Mouse (Mus musculus) left cerebral cortex, adult 9 months (tissue): ENCODE measurements around the gene Ccdc39.

Experiments used
- DNase-seq, 2 experiments: peaks; one replicate each; pipeline ENCODE4 v3.0.0; 2022; ENCODE audit warnings: low spot score in 2 of 2

Gene Ccdc39

DNA sequence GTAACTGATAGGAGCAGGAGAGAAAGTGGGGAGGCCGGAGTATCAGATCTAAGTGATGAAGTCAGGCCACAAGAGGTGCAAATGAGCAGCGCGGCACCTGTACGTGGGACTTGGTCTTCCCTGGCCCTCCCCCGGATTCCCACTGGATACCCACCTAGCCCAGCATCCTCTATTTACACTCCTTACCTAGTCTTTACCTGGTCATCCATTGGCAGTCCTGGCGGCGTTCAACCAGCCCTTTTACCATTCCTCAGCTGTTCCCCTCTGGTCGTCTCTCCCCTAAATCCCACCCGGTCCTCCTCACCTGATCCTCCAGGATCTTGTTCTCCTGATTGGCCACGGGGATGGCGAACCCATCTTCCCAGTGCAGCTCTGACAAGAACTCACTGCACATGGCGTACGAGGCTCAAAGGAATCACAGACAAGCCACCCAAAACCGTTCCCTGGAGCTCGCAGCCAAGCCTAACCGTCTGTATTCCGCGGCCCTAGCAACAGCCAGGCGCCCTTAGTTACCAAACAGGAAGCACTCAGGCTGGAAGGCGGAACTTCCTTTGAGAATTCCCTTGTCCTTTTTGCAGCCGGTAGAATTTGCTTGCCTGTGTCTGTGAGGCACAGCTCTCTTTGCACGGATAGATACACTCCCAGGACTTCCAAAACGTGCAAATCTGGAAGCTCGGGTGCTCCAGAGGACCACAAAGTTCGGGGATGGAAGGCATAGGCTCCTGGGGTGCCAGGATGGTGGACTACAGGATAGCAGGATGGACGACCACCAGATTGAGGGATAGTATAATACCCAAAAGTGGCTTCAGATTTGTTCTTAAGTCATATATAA is at the start of gene Ccdc39:
Gene Ccdc39 (minus strand): TSS at position 510 of the 832 bp plus-strand sequence.
- peak; percentile 49 to 83 for DNase-seq

- no peak for DNase-seq
Measured at GRCm38 (mm10) chr3:33893433-33893832, 49.3 kb upstream of the Ccdc39 start.

DNA sequence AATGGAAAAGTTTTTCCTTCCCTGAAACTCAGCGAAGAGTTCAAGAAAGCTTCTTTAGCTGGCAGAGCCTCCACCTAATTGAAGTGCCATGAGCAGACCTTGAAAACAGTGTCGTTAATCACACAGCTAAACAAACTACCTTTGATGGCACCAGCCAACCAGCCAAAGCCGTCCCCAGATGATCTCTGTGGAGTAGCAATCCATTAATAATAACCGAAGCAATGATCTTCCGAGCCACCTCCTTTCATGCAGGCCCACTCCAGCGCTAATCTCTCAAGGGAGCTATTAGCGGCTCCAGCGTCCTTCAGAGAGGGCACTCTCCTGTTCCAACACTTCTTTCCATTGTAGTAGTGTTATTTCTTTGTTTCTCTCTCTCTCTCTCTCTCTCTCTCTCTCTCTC is 43.3 kb upstream of the Ccdc39 start:
- no peak for DNase-seq

DNA sequence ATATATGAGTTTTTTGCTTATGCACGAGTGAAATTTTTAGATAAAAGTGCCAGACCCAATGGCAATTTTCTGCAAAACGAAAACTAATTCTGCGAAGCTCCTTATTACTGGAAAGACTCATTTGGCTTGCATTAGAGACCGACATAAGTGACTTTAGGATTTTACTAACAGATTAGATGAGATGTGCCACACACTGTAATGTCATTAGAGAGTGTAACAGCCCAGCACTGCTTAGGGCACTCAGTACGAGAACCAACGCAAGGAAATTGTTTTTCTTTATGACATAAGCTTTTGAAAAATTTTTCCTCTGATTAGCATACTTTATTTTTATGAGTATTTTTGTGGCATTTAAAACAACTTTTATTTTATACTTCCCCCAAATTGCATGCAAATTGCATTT is 39.0 kb upstream of the Ccdc39 start:
- DNase-seq, result no peak

DNA sequence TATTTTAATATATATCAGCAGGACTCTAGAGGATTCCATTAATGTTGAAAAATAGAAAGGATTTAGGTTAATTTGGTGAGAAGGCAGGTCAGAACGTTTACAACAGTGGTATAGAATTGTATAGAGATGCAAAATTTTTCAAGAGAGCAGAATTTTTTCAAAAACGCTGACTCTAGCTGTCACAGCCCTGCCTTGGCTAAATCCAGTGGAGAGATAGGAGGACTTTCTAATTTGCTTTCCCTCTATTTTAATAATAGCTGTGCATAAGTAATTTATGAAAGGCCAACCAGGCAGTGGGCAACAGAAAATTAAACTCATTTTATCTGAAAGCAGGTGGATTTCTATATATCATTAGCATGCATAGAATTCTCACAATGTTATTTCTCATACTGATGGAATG is 38.6 kb upstream of the Ccdc39 start:
- no peak for DNase-seq

- DNase-seq, result peak in 1 of 2 experiments; percentile 5
Measured at GRCm38 (mm10) chr3:33878661-33879060, 34.6 kb upstream of the Ccdc39 start.

DNA sequence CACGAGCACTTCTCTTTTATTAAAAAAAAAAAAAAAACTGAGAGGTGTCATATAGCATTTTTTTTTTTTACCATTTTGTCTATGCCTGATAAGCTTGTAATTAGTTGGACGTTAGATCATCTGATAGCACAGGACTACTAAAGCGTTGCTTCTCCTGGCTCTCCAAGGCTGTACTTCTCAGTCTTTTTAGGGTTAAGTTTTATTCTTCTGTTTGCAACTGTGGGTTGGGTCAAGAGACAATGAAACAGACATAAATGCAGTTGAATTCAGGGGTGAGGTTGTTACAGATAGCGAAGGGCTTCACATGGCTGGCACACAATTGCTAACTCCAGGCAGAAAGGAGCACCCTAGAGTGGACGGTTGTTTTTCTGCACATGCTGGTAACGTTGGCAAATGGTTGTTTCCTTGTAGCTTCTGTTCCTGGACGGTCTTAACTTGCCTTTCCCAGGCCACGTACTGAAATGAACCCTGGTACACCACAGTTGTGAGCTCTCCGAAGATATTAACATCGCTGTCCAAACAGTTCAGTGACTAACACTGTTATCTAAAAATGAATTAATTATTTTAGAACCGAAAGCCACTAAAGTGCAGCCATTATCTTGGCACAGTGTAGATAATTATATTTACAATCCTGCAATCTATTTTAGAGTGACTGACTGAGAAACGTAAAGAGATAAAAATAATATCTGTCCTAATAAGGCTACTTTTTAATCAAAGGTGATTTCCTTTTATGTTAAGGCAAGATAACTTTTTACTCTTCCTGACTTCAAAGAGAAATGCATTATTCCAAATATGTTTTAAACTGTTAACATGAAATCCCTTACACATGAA is 30.6 kb upstream of the Ccdc39 start:
- no peak for DNase-seq

GRCm38 (mm10) chr3:33873837-33874236 is 29.7 kb upstream of the Ccdc39 start:
- DNase-seq, result no peak

DNA sequence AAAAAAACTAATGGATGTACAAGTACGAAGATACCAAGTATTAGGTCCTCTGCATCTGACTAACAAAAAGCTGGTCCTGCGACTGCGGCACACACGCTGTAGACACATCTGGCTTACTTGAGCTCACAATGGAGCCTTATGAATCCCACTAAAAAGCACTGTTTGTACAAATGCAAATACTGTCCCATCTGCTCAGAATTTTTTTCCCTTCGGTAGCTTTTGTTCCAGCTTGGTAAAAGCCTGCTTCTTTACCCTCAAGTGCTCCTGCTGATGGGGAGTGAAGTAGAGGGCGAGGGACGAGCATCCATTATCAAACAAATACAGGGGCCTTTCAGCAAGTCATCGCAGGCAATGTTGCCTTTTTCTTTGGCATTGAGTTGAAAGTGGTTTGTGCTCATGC is 29.3 kb upstream of the Ccdc39 start:
- DNase-seq, result peak in 1 of 2 experiments; percentile 4

- no peak for DNase-seq
Measured at GRCm38 (mm10) chr3:33864000-33864540, 20.0 kb upstream of the Ccdc39 start.

DNA sequence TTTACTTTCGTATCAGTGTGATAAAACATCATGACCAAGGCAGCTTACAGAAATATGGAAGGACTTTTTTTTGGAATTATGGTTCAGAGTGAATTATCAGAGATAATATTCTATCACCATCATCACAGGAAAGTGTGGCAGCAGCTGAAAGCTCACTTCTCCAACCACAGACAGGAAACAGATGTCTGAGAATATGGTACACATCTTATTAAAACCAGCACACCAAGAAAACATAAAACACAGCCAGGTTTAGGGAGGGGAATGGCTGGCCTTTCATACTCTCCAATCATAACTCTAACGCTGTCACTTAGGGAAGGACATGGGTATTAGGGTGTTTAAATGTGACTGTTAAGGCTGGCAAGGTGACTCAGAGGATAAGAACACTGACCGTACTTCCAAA is 14.8 kb upstream of the Ccdc39 start:
- no peak for DNase-seq

- DNase-seq, result peak in 1 of 2 experiments; percentile 30
Measured at GRCm38 (mm10) chr3:33853062-33853461, 9.0 kb upstream of the Ccdc39 start.

DNA sequence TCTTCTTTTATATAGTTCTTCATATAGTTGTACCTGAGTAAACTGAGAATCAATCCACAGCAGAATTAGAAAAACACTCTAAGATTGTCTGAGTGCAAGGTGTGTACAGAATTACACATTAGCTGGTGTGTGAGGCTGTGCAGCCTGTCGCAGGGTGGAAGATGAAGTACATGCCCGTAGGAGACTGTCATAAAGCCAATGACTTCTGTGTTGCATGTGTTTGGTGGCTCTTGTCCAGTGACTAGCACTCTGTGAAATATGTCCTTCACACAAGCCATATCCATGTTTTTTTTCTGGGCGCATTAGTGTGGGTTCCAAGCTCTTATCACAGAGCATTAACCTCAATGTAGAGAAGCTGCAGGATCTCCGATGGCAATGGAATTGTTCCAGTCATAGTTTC is 6.7 kb upstream of the Ccdc39 start:
- no peak for DNase-seq

- DNase-seq, result no peak
Measured at GRCm38 (mm10) chr3:33846639-33847038, 2.5 kb upstream of the Ccdc39 start.

DNA sequence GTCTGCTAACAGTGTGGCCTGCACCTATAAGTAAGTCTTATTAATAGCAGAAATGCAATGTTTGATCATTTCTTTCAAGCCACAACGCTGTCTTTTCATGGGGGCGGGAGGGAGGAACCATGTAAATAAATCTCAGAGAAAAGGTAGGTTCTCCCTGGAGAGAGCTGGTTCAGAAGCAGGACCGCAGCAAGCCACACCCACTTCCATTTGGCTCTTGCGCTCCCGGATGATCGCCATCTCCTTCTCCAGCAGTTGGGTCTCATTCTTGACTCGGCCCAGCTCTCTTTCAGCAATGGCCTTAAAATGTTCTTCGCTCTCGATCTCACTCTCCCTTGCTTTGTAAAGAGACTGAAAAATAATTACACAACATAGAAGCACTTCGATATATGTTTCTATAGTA is 5.2 kb downstream of the Ccdc39 start:
- DNase-seq, result no peak

GRCm38 (mm10) chr3:33836576-33836975 is 7.5 kb downstream of the Ccdc39 start:
- DNase-seq, result no peak

GRCm38 (mm10) chr3:33832351-33832750 is 11.8 kb downstream of the Ccdc39 start:
- DNase-seq, result no peak

DNA sequence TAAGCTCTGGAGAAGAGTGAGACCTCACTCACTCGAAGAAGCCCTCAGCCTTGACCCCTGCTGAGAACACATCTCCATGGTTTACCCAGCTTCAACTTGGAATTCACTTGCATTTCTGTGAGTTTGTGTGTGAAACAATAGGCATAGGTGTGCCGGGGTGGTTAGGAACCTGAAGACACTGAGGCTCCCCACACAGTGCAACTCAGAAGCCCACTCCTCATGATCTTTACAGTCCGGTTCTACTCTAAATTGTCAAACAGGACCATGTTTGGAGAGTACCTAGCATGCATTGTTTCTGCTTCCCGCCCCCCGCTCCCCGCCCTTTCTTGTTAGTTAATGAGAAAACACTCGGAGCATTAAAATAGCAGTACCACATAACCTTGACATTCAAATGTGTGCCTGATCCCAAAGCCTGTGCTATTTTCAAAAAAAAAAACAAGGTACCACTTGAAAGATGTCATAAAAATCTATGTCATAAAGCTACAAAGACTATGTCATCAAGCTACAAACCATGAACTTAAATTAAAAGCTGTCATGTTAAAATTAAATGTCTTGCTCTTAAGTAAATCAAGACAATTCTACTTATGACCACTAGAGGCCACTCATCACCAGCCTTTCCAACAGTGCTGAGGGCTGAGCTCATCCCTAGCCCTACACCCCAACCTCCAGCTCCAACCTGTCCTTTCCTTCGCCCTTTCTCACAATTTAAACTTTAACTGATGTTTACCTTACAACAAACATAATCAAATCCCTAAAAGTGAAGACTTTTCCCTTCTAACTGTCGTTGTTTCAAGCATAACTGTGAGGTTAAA is 19.8 kb downstream of the Ccdc39 start:
- DNase-seq, result no peak

- DNase-seq, result no peak
Measured at GRCm38 (mm10) chr3:33807151-33807550, 37.0 kb downstream of the Ccdc39 start.

- DNase-seq, result peak in 1 of 2 experiments; percentile 25
Measured at GRCm38 (mm10) chr3:33800513-33800820, 43.6 kb downstream of the Ccdc39 start.

DNA sequence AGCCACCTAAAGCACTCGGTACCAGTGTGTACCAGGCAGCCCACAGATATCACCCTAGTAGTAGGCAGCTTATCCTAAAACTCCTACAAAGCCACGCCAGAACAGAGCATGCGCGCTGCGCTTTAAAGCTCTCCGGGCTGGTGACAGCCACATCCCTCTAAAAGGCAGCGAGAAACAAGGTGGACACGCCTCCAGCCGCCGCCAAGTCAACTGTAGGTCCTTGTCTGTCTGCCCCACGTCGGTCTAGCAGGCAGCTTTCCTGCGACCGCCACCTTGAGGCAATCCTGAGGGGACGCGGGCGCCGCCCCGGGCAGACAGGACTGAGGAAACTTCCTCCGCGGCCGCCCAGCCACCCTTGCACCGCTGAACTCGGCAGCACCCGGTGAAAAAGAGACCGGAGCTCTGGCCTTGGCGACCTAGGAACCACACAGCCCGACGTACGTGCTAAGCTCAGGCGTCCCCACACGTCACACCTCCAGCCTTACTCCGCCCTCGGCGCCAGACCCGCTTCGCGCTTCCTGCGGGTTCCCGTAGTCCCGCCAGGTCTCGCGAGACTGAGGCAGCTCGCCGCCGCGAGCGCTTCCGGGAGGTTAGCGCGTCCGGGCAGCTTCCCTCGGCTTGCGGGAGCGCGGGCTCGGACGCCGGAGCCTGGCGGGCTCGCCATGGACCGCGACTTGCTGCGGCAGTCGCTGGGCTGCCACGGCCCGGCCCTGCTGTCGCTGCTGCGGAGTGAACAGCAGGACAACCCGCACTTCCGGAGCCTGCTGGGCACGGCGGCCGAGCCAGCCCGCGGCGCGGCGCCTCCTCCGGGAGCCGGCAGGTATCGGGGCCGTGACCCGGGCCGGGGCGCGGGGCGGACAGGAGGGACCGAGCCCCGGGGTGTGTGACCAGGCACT is 44.2 kb downstream of the Ccdc39 start, which contains the start of gene Ttc14:
Gene Ttc14 (plus strand): TSS at position 216 of the 896 bp plus-strand sequence.
- DNase-seq, result peak; percentile 88 to 96
